Mouse (Mus musculus): ENCODE results near the gene Myrfl.

The Myrfl gene

GRCm38 (mm10) chr10:116908901-116909642, 12.4 kb upstream of the Myrfl start:
- DNase-seq, result no peak

- no peak for DNase-seq
Observed at GRCm38 (mm10) chr10:116906794-116907193, 10.1 kb upstream of the Myrfl start.

- DNase-seq, result no peak
Observed at GRCm38 (mm10) chr10:116904503-116904908, 7.8 kb upstream of the Myrfl start.

- no peak for DNase-seq
Observed at GRCm38 (mm10) chr10:116895108-116895833, 1.4 kb downstream of the Myrfl start.

GRCm38 (mm10) chr10:116894540-116894939, 2.2 kb downstream of the Myrfl start:
- no peak for DNase-seq

- DNase-seq, result no peak
Observed at GRCm38 (mm10) chr10:116893753-116894152, 3.0 kb downstream of the Myrfl start.

- DNase-seq, result no peak
Observed at GRCm38 (mm10) chr10:116890587-116890986, 6.1 kb downstream of the Myrfl start.

GRCm38 (mm10) chr10:116884552-116884951, 12.2 kb downstream of the Myrfl start:
- DNase-seq, result no peak

GRCm38 (mm10) chr10:116883531-116883930, 13.2 kb downstream of the Myrfl start:
- no peak for DNase-seq

- no peak for DNase-seq
Observed at GRCm38 (mm10) chr10:116877436-116877835, 19.3 kb downstream of the Myrfl start.

- no peak for DNase-seq
Observed at GRCm38 (mm10) chr10:116874490-116874889, 22.2 kb downstream of the Myrfl start.

- no peak for DNase-seq
Observed at GRCm38 (mm10) chr10:116872016-116872410, 24.7 kb downstream of the Myrfl start.

- peak; percentile 15 for DNase-seq
Observed at GRCm38 (mm10) chr10:116871329-116872015, 25.2 kb downstream of the Myrfl start.

GRCm38 (mm10) chr10:116870819-116871218, 25.9 kb downstream of the Myrfl start:
- no peak for DNase-seq

GRCm38 (mm10) chr10:116853159-116853845, 43.4 kb downstream of the Myrfl start:
- no peak for DNase-seq

- peak; percentile 95 for DNase-seq
Observed at GRCm38 (mm10) chr10:116848749-116849473, 47.8 kb downstream of the Myrfl start.

GRCm38 (mm10) chr10:116841551-116841950, 55.2 kb downstream of the Myrfl start:
- DNase-seq, result no peak

- DNase-seq, result no peak
Observed at GRCm38 (mm10) chr10:116830676-116831075, 66.0 kb downstream of the Myrfl start.

GRCm38 (mm10) chr10:116828099-116828498, 68.6 kb downstream of the Myrfl start:
- no peak for DNase-seq

- DNase-seq, result no peak
Observed at GRCm38 (mm10) chr10:116827306-116827705, 69.4 kb downstream of the Myrfl start.

- no peak for DNase-seq
Observed at GRCm38 (mm10) chr10:116815311-116816060, 81.2 kb downstream of the Myrfl start.

- no peak for DNase-seq
Observed at GRCm38 (mm10) chr10:116813150-116813549, 83.6 kb downstream of the Myrfl start.
